Mouse (Mus musculus) inflammation-experienced regulatory T-cells, adult 16 weeks (primary cell): ENCODE data around the gene Olfr332. TPM values are rescaled to one million over a fixed set of nuclear protein-coding genes. Genes with fewer than 3 reads are reported as not detected.

Experiments
- polyA plus RNA-seq: library from polyadenylated mRNA; unstranded; fragments of 100-300 nt; shearing (Covaris generic); gene quantifications from one replicate; pipeline ENCODE4 v1.2.1, GENCODE M21; 2017

The Olfr332 gene
- not detected for polyA plus RNA-seq

GRCm38 (mm10) chr11:58492455-58492854 lies at the start of gene Olfr332:
Olfr332 (minus strand) TSS chr11:58492555.

DNA sequence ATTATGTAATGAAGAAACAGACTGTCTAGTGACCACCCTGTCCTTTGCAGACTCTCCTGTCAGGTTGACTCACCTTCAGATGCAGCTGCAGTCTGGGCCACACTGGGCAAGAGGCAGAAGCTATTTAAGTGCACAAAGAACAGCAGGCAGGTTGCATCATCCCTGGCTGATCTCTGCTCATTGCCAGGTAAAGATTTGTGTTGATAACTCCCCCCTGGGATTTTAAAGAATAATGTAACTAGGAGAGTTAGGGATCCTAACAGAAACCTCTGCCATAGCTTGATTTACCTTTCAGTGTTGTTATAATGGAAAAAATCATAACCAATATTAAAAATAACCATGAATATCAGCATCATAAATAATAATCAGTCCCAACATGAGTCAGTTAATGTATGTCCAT lies 42.4 kb upstream of the Olfr332 start, which contains the start of gene Olfr330:
Gene Olfr330, minus strand, starts transcription at position 101 of the 400 bp plus-strand sequence.

GRCm38 (mm10) chr11:58502472-58502871 lies 10.1 kb upstream of the Olfr332 start, which contains the start of gene Olfr331:
Olfr331 (minus strand) TSS chr11:58502572.

DNA sequence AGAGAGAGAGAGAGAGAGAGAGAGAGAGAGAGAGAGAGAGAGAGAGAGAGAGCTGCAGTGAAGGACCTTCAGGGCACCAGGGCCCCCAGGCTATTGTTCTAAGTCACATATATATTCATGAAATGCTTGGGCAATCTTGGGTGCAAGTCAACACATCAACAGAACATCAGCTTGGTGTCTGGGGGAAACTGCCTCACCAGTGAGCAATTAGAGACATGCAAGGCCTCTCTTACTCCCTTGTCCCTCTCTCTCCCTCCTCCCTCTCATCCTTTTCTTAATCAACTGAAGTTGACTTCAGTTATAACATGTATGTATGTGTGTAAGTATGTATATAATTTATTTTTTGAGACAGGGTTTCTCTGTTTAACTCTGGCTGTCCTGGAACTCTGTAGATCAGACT lies 30.2 kb downstream of the Olfr332 start, which contains the start of gene Olfr30:
Gene Olfr30, minus strand, starts transcription at position 101 of the 400 bp plus-strand sequence.

GRCm38 (mm10) chr11:58452759-58453158 lies 39.6 kb downstream of the Olfr332 start, which contains the start of gene Lypd9:
Lypd9 (minus strand) TSS chr11:58452923.

Other genes starting within 250 kb of the Olfr332 start
- gene 4930438A08Rik, start 217.8 kb downstream of the Olfr332 start, polyA plus RNA-seq: not detected
- gene Zfp692, start 185.5 kb downstream of the Olfr332 start, polyA plus RNA-seq: 28.5 TPM
- gene Zfp672, start 162.2 kb downstream of the Olfr332 start, polyA plus RNA-seq: 48.2 TPM
- 30.7 TPM for gene Sh3bp5l, start 161.8 kb downstream of the Olfr332 start, polyA plus RNA-seq
- not detected for gene Lypd8, start 113.5 kb downstream of the Olfr332 start, polyA plus RNA-seq
- gene 1810065E05Rik, start 71.4 kb downstream of the Olfr332 start, polyA plus RNA-seq: not detected
- gene Gm12253, start 60.0 kb downstream of the Olfr332 start, polyA plus RNA-seq: not detected
- not detected for gene Lypd9, start 39.6 kb downstream of the Olfr332 start, polyA plus RNA-seq
- not detected for gene Olfr30, start 30.3 kb downstream of the Olfr332 start, polyA plus RNA-seq
- not detected for gene Olfr331, start 10.0 kb upstream of the Olfr332 start, polyA plus RNA-seq
- gene Olfr330, start 42.3 kb upstream of the Olfr332 start, polyA plus RNA-seq: not detected
- not detected for gene Olfr329-ps, start 53.9 kb upstream of the Olfr332 start, polyA plus RNA-seq
- gene Olfr328, start 63.1 kb upstream of the Olfr332 start, polyA plus RNA-seq: not detected
- gene Olfr224, start 78.0 kb upstream of the Olfr332 start, polyA plus RNA-seq: 0.26 TPM
- gene Olfr325, start 85.2 kb upstream of the Olfr332 start, polyA plus RNA-seq: not detected
- not detected for gene Olfr324, start 102.6 kb upstream of the Olfr332 start, polyA plus RNA-seq
- gene 2210407C18Rik, start 123.5 kb upstream of the Olfr332 start, polyA plus RNA-seq: not detected
- gene Olfr323, start 137.9 kb upstream of the Olfr332 start, polyA plus RNA-seq: not detected
- gene Trim58, start 147.9 kb upstream of the Olfr332 start, polyA plus RNA-seq: not detected
- gene Olfr322, start 166.2 kb upstream of the Olfr332 start, polyA plus RNA-seq: not detected
- gene Olfr320, start 188.5 kb upstream of the Olfr332 start, polyA plus RNA-seq: not detected
- not detected for gene Olfr319, start 206.6 kb upstream of the Olfr332 start, polyA plus RNA-seq
- gene Olfr318, start 231.5 kb upstream of the Olfr332 start, polyA plus RNA-seq: not detected
- not detected for gene Olfr317, start 246.7 kb upstream of the Olfr332 start, polyA plus RNA-seq